Mouse (Mus musculus) thymus, postnatal 0 days (tissue): Measurements from ENCODE around the gene Atp8a2. TPM values are rescaled to one million over a fixed set of nuclear protein-coding genes. Genes with fewer than 3 reads are reported as not detected.

Experiments used
- DNase-seq: peaks from one replicate; pipeline ENCODE4 v3.0.0-alpha.2; 2015; ENCODE audit warnings: low spot score
- polyA plus RNA-seq: library from polyadenylated mRNA; unstranded; fragments of >200 nt; fragmentation: Nextera tagmentation; extraction: Ambion mirVana; gene quantifications from 2 replicates; pipeline ENCODE4 v1.2.1, GENCODE M21; 2015

Atp8a2 gene
- polyA plus RNA-seq = 0.80 and 1.4 TPM in 2 replicates

- no peak for DNase-seq
Measured at GRCm38 (mm10) chr14:60196884-60197283, at the start of gene Atp8a2. TSS of gene Atp8a2 (minus strand) at chr14:60197179.

- DNase-seq = no peak
Measured at GRCm38 (mm10) chr14:60238551-60238950, 41.6 kb upstream of the Atp8a2 start.

- no peak for DNase-seq
Measured at GRCm38 (mm10) chr14:60219886-60220285, 22.9 kb upstream of the Atp8a2 start.

- DNase-seq = no peak
Measured at GRCm38 (mm10) chr14:60217616-60218015, 20.6 kb upstream of the Atp8a2 start.

- DNase-seq = no peak
Measured at GRCm38 (mm10) chr14:60216125-60216524, 19.1 kb upstream of the Atp8a2 start.

- DNase-seq = no peak
Measured at GRCm38 (mm10) chr14:60215000-60215399, 18.0 kb upstream of the Atp8a2 start.

- DNase-seq = no peak
Measured at GRCm38 (mm10) chr14:60214040-60214439, 17.1 kb upstream of the Atp8a2 start.

- no peak for DNase-seq
Measured at GRCm38 (mm10) chr14:60209166-60209565, 12.2 kb upstream of the Atp8a2 start.

GRCm38 (mm10) chr14:60204993-60205392 is 8.0 kb upstream of the Atp8a2 start:
- DNase-seq = no peak

- no peak for DNase-seq
Measured at GRCm38 (mm10) chr14:60195999-60196398, 980 bp downstream of the Atp8a2 start.

GRCm38 (mm10) chr14:60194606-60195005 is 2.4 kb downstream of the Atp8a2 start:
- no peak for DNase-seq

GRCm38 (mm10) chr14:60189771-60190170 is 7.2 kb downstream of the Atp8a2 start:
- DNase-seq = no peak

GRCm38 (mm10) chr14:60188201-60188825 is 8.7 kb downstream of the Atp8a2 start:
- no peak for DNase-seq

GRCm38 (mm10) chr14:60181306-60181705 is 15.7 kb downstream of the Atp8a2 start:
- DNase-seq = no peak

- DNase-seq = no peak
Measured at GRCm38 (mm10) chr14:60178571-60178955, 18.4 kb downstream of the Atp8a2 start.

- DNase-seq = no peak
Measured at GRCm38 (mm10) chr14:60177614-60178570, 19.1 kb downstream of the Atp8a2 start.

- DNase-seq = no peak
Measured at GRCm38 (mm10) chr14:60176891-60177613, 19.9 kb downstream of the Atp8a2 start.

GRCm38 (mm10) chr14:60176469-60176890 is 20.5 kb downstream of the Atp8a2 start:
- no peak for DNase-seq

GRCm38 (mm10) chr14:60172286-60173055 is 24.5 kb downstream of the Atp8a2 start:
- no peak for DNase-seq

GRCm38 (mm10) chr14:60170845-60171610 is 26.0 kb downstream of the Atp8a2 start:
- DNase-seq = no peak
